Mouse (Mus musculus) lung, postnatal 0 days (tissue): Measurements from ENCODE around the gene Prh1. TPM values are rescaled to one million over a fixed set of nuclear protein-coding genes. Genes with fewer than 3 reads are reported as not detected.
"Not testable (repeated sequence)": the region's sequence is repeated elsewhere in the genome, so short reads cannot be mapped to it uniquely, and the experiment has no call there.

Experiments used
- ATAC-seq: fragments of 200-750 bp; cut with Nextera tagmentation; 2 replicates; pipeline ENCODE4 v1.8.0; 2017; ENCODE audit warnings: moderate library complexity
- DNase-seq: peaks from one replicate; pipeline ENCODE4 v3.0.0-alpha.2; 2016; ENCODE audit warnings: low spot score
- H3K27ac ChIP-seq: fragments of 300-500 bp; sonication (generic); 2 replicates; pipeline ENCODE4 v1.5.1; 2014; ENCODE audit warnings: antibody characterized with exemption, mild to moderate bottlenecking, low read length, mixed read lengths
- H3K27me3 ChIP-seq: fragments of 300-500 bp; sonication (generic); replicated peaks from 2 replicates; pipeline ENCODE4 v1.6.1; 2014; ENCODE audit warnings: low read length, mixed read lengths; ENCODE audit not compliant: insufficient read depth
- H3K36me3 ChIP-seq: fragments of 300-500 bp; sonication (generic); 2 replicates; pipeline ENCODE4 v1.6.1; 2014; ENCODE audit warnings: low read length, mixed read lengths; ENCODE audit not compliant: insufficient read depth
- H3K4me1 ChIP-seq: fragments of 300-500 bp; sonication (generic); 2 replicates; pipeline ENCODE4 v1.6.1; 2014; ENCODE audit warnings: antibody characterized with exemption, low read depth, low read length, mixed read lengths; ENCODE audit not compliant: insufficient read depth
- H3K4me2 ChIP-seq: fragments of 300-500 bp; sonication (generic); replicated peaks from 2 replicates; pipeline ENCODE4 v1.6.1; 2014; ENCODE audit warnings: low read depth, mild to moderate bottlenecking, low read length, moderate library complexity, mixed read lengths
- H3K4me3 ChIP-seq: fragments of 300-500 bp; sonication (generic); 2 replicates; pipeline ENCODE4 v1.5.1; 2014; ENCODE audit warnings: low read depth, low read length
- H3K9ac ChIP-seq: fragments of 300-500 bp; sonication (generic); replicated peaks from 2 replicates; pipeline ENCODE4 v1.6.1; 2014; ENCODE audit warnings: low read depth, mild to moderate bottlenecking
- H3K9me3 ChIP-seq: fragments of 300-500 bp; sonication (generic); 2 replicates; pipeline ENCODE4 v1.6.1; 2016; ENCODE audit warnings: low read length, mixed read lengths
- WGBS: fragments of 180-500 bp; shearing (Covaris S2); extraction: QIAGEN DNeasy Blood & Tissue Kit; methylation state at CpG from one replicate; pipeline ENCODE4 v1.1.7; 2014; 5-methylcytosine and 5-hydroxymethylcytosine counted together
- polyA plus RNA-seq: library from polyadenylated mRNA; unstranded; fragments of >200 nt; fragmentation: Nextera tagmentation; extraction: Ambion mirVana; gene quantifications from 2 replicates; pipeline ENCODE4 v1.2.1, GENCODE M21; 2015

Gene Prh1
- polyA plus RNA-seq, result not detected in 2 replicates

DNA sequence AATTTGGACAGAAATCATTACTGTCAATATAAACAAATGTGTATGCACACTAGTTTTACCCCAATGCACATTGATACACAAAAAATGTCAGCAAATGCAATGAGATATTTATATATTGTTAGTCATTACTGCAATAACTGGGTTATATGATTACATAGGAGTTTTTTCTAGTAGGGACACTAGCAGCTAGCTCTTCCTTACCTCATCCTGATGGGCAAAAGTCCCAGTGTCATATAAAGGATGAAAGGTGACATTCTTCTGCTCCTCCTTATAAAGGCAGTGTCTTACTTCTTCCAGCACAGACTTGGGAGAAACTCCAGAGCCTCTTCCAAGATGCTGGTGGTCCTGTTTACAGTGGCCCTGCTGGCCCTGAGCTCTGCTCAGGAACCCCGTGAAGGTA is at the start of gene Prh1:
TSS of gene Prh1 (plus strand) at position 301 of the 400 bp plus-strand sequence.
- not testable (repeated sequence) for ATAC-seq, H3K9me3 ChIP-seq, H3K27me3 ChIP-seq, H3K9ac ChIP-seq, DNase-seq, H3K36me3 ChIP-seq, H3K4me1 ChIP-seq, H3K4me3 ChIP-seq, H3K4me2 ChIP-seq, H3K27ac ChIP-seq
- 65% methylated on average over 1 of the region's 1 CpGs for WGBS

DNA sequence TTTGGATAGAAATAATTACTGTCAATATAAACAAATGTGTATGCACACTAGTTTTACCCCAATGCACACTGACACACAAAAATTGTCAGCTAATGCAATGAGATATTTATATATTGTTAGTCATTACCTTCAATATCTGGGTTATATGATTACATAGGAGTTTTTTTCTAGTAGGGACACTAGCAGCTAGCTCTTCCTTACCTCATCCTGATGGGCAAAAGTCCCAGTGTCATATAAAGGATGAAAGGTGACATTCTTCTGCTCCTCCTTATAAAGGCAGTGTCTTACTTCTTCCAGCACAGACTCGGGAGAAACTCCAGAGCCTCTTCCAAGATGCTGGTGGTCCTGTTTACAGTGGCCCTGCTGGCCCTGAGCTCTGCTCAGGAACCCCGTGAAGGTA is 26.0 kb downstream of the Prh1 start, which contains the start of gene Prp2:
TSS of gene Prp2 (plus strand) at position 301 of the 400 bp plus-strand sequence.
- not testable (repeated sequence) for H3K4me1 ChIP-seq, H3K4me3 ChIP-seq, H3K27ac ChIP-seq, ATAC-seq, H3K27me3 ChIP-seq, H3K9me3 ChIP-seq, H3K4me2 ChIP-seq, H3K9ac ChIP-seq, H3K36me3 ChIP-seq, DNase-seq
- 59% methylated on average over 2 of the region's 2 CpGs for WGBS

Other genes with a start within 250 kb of the Prh1 start
- not detected in 2 replicates for gene Gm8882, start 205.7 kb upstream of the Prh1 start, polyA plus RNA-seq
- gene Prp2, start 26.1 kb downstream of the Prh1 start, polyA plus RNA-seq, result not detected in 2 replicates
- not detected in 2 replicates for gene A630073D07Rik, start 81.7 kb downstream of the Prh1 start, polyA plus RNA-seq
- not detected in 2 replicates for gene Tas2r120, start 87.1 kb downstream of the Prh1 start, polyA plus RNA-seq
- not detected in 2 replicates for gene Tas2r121, start 131.2 kb downstream of the Prh1 start, polyA plus RNA-seq
- not detected in 2 replicates for gene Tas2r122, start 142.1 kb downstream of the Prh1 start, polyA plus RNA-seq
- not detected in 2 replicates for gene Tas2r115, start 168.2 kb downstream of the Prh1 start, polyA plus RNA-seq
- gene Tas2r124, start 184.9 kb downstream of the Prh1 start, polyA plus RNA-seq, result not detected in 2 replicates
- gene Tas2r102, start 192.3 kb downstream of the Prh1 start, polyA plus RNA-seq, result not detected in 2 replicates
- gene Tas2r136, start 208.4 kb downstream of the Prh1 start, polyA plus RNA-seq, result not detected in 2 replicates
- not detected in 2 replicates for gene Tas2r117, start 233.0 kb downstream of the Prh1 start, polyA plus RNA-seq